Mouse (Mus musculus) cortical plate, adult 2 months (tissue): ENCODE measurements around the gene Lgr4.

ENCODE experiments used
- CTCF ChIP-seq: fragments of 200-500 bp; IDR thresholded peaks from 2 replicates; pipeline ENCODE4 v1.5.1; 2011; ENCODE audit warnings: mild to moderate bottlenecking, control low read depth, low read length; ENCODE audit not compliant: insufficient read depth; ENCODE audit errors: extremely low read depth
- POLR2A ChIP-seq: fragments of 200-500 bp; IDR thresholded peaks from 2 replicates; pipeline ENCODE4 v1.6.1; 2011; ENCODE audit warnings: mild to moderate bottlenecking, low read length, control low read depth; ENCODE audit not compliant: insufficient read depth; ENCODE audit errors: extremely low read depth

GRCm38 (mm10) chr2:109934086-109934485, 16.6 kb downstream of the Lgr4 start:
- TF ChIP-seq POLR2A (no peak), CTCF (no peak)
